Mouse (Mus musculus) heart, adult 2 months (tissue): ENCODE data around the gene 4921509C19Rik.
"Not testable (repeated sequence)": the region's sequence is repeated elsewhere in the genome, so short reads cannot be mapped to it uniquely, and the experiment has no call there.

Experiments used
- CTCF ChIP-seq: fragments of 200-600 bp; IDR thresholded peaks from 2 replicates; pipeline ENCODE4 v1.8.1; 2022; ENCODE audit warnings: antibody characterized with exemption, mild to moderate bottlenecking, moderate library complexity
- EP300 ChIP-seq: fragments of 200-500 bp; IDR thresholded peaks from 2 replicates; pipeline ENCODE4 v1.6.1; 2011; ENCODE audit warnings: low read depth, low read length, control low read depth; ENCODE audit not compliant: insufficient read depth

DNA sequence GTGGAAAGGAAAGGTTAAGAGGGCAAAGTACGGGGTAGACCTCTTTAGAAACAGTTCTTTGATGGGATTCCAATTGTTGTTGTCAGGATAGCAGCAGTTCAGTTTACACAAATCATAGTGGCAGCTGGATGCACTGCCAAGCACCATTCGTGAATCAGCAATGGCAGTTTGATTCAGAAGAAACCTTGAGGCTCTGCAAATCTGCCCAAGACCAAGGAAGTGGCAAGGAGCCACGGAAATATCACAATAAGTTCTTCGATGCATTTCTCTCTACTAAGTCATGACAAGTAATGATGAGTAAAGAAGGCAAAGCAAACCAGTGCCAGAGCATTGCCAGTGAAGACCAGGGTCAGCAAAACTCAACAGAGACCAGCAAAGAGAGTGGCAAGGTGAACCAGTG is 41.0 kb downstream of the 4921509C19Rik start:
- not testable (repeated sequence) for TF ChIP-seq CTCF, EP300
